Mouse (Mus musculus) megakaryocyte, embryonic 14.5 days (primary cell): Measurements from ENCODE around the gene Qars. TPM values are rescaled to one million over a fixed set of nuclear protein-coding genes. Genes with fewer than 3 reads are reported as not detected.

ENCODE experiments used
- H3K27me3 ChIP-seq: replicated peaks from 2 replicates; pipeline ENCODE3; 2012; ENCODE audit warnings: inconsistent platforms
- H3K36me3 ChIP-seq: replicated peaks from 2 replicates; pipeline ENCODE3; 2012; ENCODE audit warnings: low read length, inconsistent platforms, mixed read lengths
- H3K4me1 ChIP-seq: 2 replicates; pipeline ENCODE4 v1.6.1; 2012; ENCODE audit warnings: inconsistent platforms
- H3K4me3 ChIP-seq: replicated peaks from 2 replicates; pipeline ENCODE3; 2012; ENCODE audit warnings: moderate library complexity, mild to moderate bottlenecking, inconsistent platforms
- H3K9me3 ChIP-seq: 2 replicates; pipeline ENCODE4 v1.6.1; 2012; ENCODE audit warnings: inconsistent platforms
- FLI1 ChIP-seq: IDR thresholded peaks from 2 replicates; pipeline ENCODE4 v1.6.1; 2012; ENCODE audit warnings: low read length, inconsistent platforms, mixed read lengths
- GATA1 ChIP-seq: IDR thresholded peaks from 3 replicates; pipeline ENCODE4 v1.6.1; 2012; ENCODE audit warnings: mixed read lengths, low read length, inconsistent platforms, borderline replicate concordance
- polyA plus RNA-seq: library from polyadenylated mRNA; stranded (reverse); fragments of >175 nt; gene quantifications from 2 replicates; pipeline ENCODE4 v1.2.3, GENCODE M21; 2012; ENCODE audit warnings: low replicate concordance; ENCODE audit not compliant: insufficient read depth

The Qars gene
- polyA plus RNA-seq, 1 experiment = 33.3 TPM

DNA sequence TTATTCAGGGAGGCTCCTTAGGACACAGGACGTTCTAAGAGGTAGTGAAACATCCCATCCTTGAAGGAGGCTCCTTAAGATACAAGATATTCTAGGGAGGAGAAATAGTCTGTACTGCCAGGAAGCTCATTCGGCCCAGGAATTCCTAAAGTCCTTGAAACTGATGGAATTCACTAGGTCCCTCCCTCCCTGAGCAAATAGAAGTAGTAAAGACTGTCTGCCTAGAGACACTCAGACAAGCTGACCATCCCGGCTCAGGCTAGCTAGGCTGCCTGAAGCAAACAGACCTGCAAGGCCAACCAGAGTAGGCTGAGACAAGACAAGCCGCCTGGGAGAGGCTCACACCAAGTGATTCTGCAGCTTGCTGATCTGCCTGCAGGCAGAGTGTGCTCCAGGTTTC, 37.7 kb upstream of the Qars start:
- Histone ChIP-seq H3K36me3 (peaks cover 19% of the 10 kb centered on the region), H3K27me3 (peaks cover 12% of the 10 kb centered on the region), H3K4me3 (no peak overlapping the region), H3K9me3 (no peaks in the 10 kb centered on the region), H3K4me1 (peaks cover 6% of the 10 kb centered on the region)
- TF ChIP-seq GATA1 (no peak), FLI1 (no peak)

GRCm38 (mm10) chr9:108474528-108474927, 33.0 kb upstream of the Qars start:
- no peak for TF ChIP-seq GATA1
- no peak for TF ChIP-seq FLI1
- Histone ChIP-seq H3K27me3 (peaks cover 31% of the 10 kb centered on the region), H3K9me3 (no peaks in the 10 kb centered on the region), H3K4me1 (peaks cover 20% of the 10 kb centered on the region), H3K4me3 (no peak overlapping the region), H3K36me3 (no peaks in the 10 kb centered on the region)

GRCm38 (mm10) chr9:108478638-108479156, 28.8 kb upstream of the Qars start:
- Histone ChIP-seq H3K27me3 (peaks cover 61% of the 10 kb centered on the region), H3K36me3 (no peaks in the 10 kb centered on the region), H3K4me1 (peaks cover 28% of the 10 kb centered on the region), H3K9me3 (no peaks in the 10 kb centered on the region), H3K4me3 (peak overlapping the region; percentile 75)
- TF ChIP-seq GATA1 (no peak), FLI1 (no peak)

- Histone ChIP-seq H3K9me3 (no peaks in the 10 kb centered on the region), H3K4me3 (peak overlapping the region; percentile 75), H3K27me3 (peaks cover 65% of the 10 kb centered on the region), H3K36me3 (no peaks in the 10 kb centered on the region), H3K4me1 (peaks cover 32% of the 10 kb centered on the region)
- no peak for TF ChIP-seq GATA1
- TF ChIP-seq FLI1 = no peak
These were observed 28.3 kb upstream of the Qars start for GRCm38 (mm10) chr9:108479241-108479640.

- peaks cover 65% of the 10 kb centered on the region for H3K27me3 ChIP-seq
- TF ChIP-seq GATA1 (no peak), FLI1 (no peak)
These were observed 27.7 kb upstream of the Qars start, which contains the start of gene Lamb2 for GRCm38 (mm10) chr9:108479721-108480351. Gene Lamb2 (plus strand): TSS chr9:108479736.

GRCm38 (mm10) chr9:108480813-108481519, 26.5 kb upstream of the Qars start:
- Histone ChIP-seq H3K4me3 (no peak overlapping the region), H3K9me3 (no peaks in the 10 kb centered on the region), H3K36me3 (no peaks in the 10 kb centered on the region), H3K4me1 (peaks cover 30% of the 10 kb centered on the region), H3K27me3 (peaks cover 76% of the 10 kb centered on the region)
- TF ChIP-seq GATA1 (no peak), FLI1 (no peak)

More at GRCm38 (mm10) chr9:108479721-108480351, 27.7 kb upstream of the Qars start, which contains the start of gene Lamb2:
- Histone ChIP-seq H3K9me3 (no peaks in the 10 kb centered on the region), H3K36me3 (no peaks in the 10 kb centered on the region), H3K4me3 (peak within 1 kb of the TSS; percentile 75), H3K4me1 (peaks cover 30% of the 10 kb centered on the region)

- H3K27me3 ChIP-seq = peaks cover 79% of the 10 kb centered on the region
- H3K4me1 ChIP-seq = peaks cover 30% of the 10 kb centered on the region
- TF ChIP-seq FLI1 (no peak), GATA1 (no peak)
- H3K36me3 ChIP-seq = no peaks in the 10 kb centered on the region
- no peak overlapping the region for H3K4me3 ChIP-seq
- H3K9me3 ChIP-seq = no peaks in the 10 kb centered on the region
These were observed 25.8 kb upstream of the Qars start for GRCm38 (mm10) chr9:108481520-108482210.

DNA sequence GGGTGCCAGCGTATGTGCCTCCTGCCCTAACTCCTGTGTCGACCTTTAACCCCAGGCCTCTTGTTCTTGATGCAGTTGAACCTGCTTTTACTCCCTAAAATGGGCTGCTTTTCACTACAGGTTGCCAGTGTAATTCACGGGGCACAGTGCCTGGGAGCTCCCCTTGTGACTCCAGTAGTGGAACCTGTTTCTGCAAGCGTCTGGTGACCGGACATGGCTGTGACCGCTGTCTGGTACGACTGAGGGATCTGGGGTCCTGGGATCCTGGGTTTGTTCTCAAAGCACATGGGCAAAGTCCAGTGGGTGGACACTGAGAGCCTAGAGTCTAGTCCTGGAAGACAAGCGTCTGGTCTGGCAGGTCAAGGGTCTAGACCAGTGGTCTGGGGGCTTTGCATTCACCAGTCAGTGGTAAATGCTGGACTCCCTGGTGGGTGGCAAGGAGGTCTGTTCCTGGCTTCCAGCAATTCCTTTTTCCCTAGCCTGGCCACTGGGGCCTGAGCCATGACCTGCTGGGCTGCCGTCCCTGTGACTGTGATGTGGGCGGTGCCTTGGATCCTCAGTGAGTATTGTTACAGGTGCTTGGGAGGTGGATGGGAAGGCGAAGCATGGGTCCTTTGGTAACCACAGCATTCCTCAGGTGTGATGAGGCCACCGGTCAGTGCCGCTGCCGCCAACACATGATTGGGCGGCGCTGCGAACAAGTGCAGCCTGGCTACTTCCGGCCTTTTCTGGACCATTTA, 24.3 kb upstream of the Qars start:
- H3K4me3 ChIP-seq = no peak overlapping the region
- TF ChIP-seq GATA1 = no peak
- TF ChIP-seq FLI1 = no peak
- no peaks in the 10 kb centered on the region for H3K9me3 ChIP-seq
- H3K27me3 ChIP-seq = peaks cover 76% of the 10 kb centered on the region
- H3K4me1 ChIP-seq = peaks cover 26% of the 10 kb centered on the region
- no peaks in the 10 kb centered on the region for H3K36me3 ChIP-seq

DNA sequence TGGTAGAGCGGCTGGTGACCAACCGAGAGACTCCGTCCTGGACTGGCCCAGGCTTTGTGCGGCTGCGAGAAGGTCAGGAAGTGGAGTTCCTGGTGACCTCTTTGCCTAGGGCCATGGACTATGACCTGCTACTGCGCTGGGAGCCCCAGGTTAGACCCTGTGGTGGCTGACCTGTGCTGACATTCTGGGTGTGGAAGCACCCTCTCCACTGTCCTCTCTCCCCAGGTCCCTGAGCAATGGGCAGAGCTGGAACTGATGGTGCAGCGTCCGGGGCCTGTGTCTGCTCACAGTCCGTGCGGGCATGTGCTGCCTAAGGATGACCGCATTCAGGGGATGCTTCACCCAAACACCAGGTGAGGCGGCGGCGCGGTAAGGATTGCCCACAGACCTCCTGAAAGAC, 23.5 kb upstream of the Qars start:
- no peaks in the 10 kb centered on the region for H3K36me3 ChIP-seq
- H3K4me1 ChIP-seq = peaks cover 21% of the 10 kb centered on the region
- TF ChIP-seq FLI1 (no peak), GATA1 (no peak)
- no peak overlapping the region for H3K4me3 ChIP-seq
- H3K27me3 ChIP-seq = peaks cover 70% of the 10 kb centered on the region
- no peaks in the 10 kb centered on the region for H3K9me3 ChIP-seq
